Mouse (Mus musculus): ENCODE measurements around the gene Cela3b. TPM values are rescaled to one million over a fixed set of nuclear protein-coding genes. Genes with fewer than 3 reads are reported as not detected.

The Cela3b gene
- not detected in 2 replicates for polyA plus RNA-seq (2014; fragmentation: Nextera tagmentation; extraction: Ambion mirVana)

DNA sequence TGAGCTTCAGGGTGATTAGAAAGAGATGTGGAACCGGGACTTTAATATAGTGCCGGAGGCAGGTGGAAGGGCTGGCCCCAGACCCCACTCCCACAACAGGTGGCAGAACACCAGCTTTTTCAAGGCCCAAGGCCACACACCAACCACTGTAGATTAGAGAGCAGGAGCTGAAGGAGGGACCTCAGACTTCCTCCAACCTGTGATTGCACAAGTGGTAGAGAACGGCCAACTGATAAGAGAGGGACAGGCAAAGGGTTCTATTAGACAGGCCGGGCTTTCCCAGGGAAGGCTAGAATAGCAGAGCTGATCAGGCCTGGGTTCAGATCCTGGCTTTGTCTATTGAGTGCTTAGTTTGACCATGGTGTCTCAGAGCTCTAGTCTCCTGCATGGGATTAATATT, at the start of gene Cela3b:
Gene Cela3b, minus strand, starts transcription at position 39 of the 400 bp plus-strand sequence.
- WGBS = 97% methylated on average over 4 of the region's 4 CpGs
- H3K9me3 ChIP-seq (ENCODE audit: control insufficient read depth, low read length) = no peaks in the 10 kb centered on the region
- DNase-seq (ENCODE audit: low spot score) (no peak), ATAC-seq (replicated peaks; ENCODE audit: low FRiP score) (no peak)
- H3K27ac ChIP-seq (ENCODE audit: low read depth, low read length) = no peak within 1 kb of the TSS
- no peak within 1 kb of the TSS for H3K9ac ChIP-seq (ENCODE audit: low read length)
- H3K4me1 ChIP-seq (replicated peaks; ENCODE audit: control insufficient read depth, insufficient read depth, low read length) = no peaks in the 10 kb centered on the region
- H3K36me3 ChIP-seq (ENCODE audit: control insufficient read depth, insufficient read depth, low read length) = no peaks in the 10 kb centered on the region
- no peaks in the 10 kb centered on the region for H3K27me3 ChIP-seq (ENCODE audit: control insufficient read depth, insufficient read depth, low read length)
- no peak within 1 kb of the TSS for H3K4me2 ChIP-seq (ENCODE audit: low read depth, low read length, severe bottlenecking)
- no peak within 1 kb of the TSS for H3K4me3 ChIP-seq (ENCODE audit: low read depth, low read length)

- H3K4me2 ChIP-seq (ENCODE audit: low read depth, low read length, severe bottlenecking) = no peak overlapping the region
- H3K27me3 ChIP-seq (ENCODE audit: control insufficient read depth, insufficient read depth, low read length) = no peaks in the 10 kb centered on the region
- 9% methylated on average over 6 of the region's 6 CpGs for WGBS
- peaks cover 29% of the 10 kb centered on the region for H3K4me1 ChIP-seq (replicated peaks; ENCODE audit: control insufficient read depth, insufficient read depth, low read length)
- ATAC-seq (replicated peaks; ENCODE audit: low FRiP score) (no peak), DNase-seq (ENCODE audit: low spot score) (peak; percentile 70)
- H3K36me3 ChIP-seq (ENCODE audit: control insufficient read depth, insufficient read depth, low read length) = no peaks in the 10 kb centered on the region
- H3K27ac ChIP-seq (ENCODE audit: low read depth, low read length) = no peak overlapping the region
- no peaks in the 10 kb centered on the region for H3K9me3 ChIP-seq (ENCODE audit: control insufficient read depth, low read length)
- no peak overlapping the region for H3K9ac ChIP-seq (ENCODE audit: low read length)
- H3K4me3 ChIP-seq (ENCODE audit: low read depth, low read length) = no peak overlapping the region
Observed at GRCm38 (mm10) chr4:137479757-137480156, 49.4 kb upstream of the Cela3b start.

DNA sequence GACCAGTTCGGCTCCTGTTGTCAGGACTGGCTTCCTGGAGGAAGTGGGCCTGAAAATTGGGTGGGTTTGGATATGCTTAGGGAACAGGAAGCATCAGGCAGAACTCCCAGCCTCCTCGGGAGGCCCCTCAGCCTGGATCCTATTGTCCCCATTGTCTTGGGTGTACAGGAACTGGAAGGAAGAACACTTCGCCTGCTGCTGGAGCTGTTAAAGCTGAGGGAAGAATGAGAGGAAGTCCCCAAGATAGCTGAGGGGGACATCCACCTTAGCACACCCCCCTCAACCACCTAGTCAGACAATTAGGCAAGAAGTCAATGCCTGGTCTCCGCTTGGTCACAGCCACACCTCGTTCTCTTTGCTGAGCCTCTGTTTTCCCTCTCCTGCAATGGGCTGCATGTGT, 48.0 kb upstream of the Cela3b start:
- Histone ChIP-seq H3K9me3 (ENCODE audit: control insufficient read depth, low read length) (no peaks in the 10 kb centered on the region), H3K4me2 (ENCODE audit: low read depth, low read length, severe bottlenecking) (no peak overlapping the region), H3K9ac (ENCODE audit: low read length) (no peak overlapping the region), H3K4me3 (ENCODE audit: low read depth, low read length) (no peak overlapping the region), H3K36me3 (ENCODE audit: control insufficient read depth, insufficient read depth, low read length) (no peaks in the 10 kb centered on the region), H3K4me1 (replicated peaks; ENCODE audit: control insufficient read depth, insufficient read depth, low read length) (peaks cover 29% of the 10 kb centered on the region), H3K27ac (ENCODE audit: low read depth, low read length) (no peak overlapping the region), H3K27me3 (ENCODE audit: control insufficient read depth, insufficient read depth, low read length) (no peaks in the 10 kb centered on the region)
- ATAC-seq (replicated peaks; ENCODE audit: low FRiP score) (no peak), DNase-seq (ENCODE audit: low spot score) (no peak)
- WGBS = 73% methylated on average over 5 of the region's 5 CpGs

GRCm38 (mm10) chr4:137477611-137478010, 47.3 kb upstream of the Cela3b start:
- Histone ChIP-seq H3K4me1 (replicated peaks; ENCODE audit: control insufficient read depth, insufficient read depth, low read length) (peaks cover 29% of the 10 kb centered on the region), H3K27me3 (ENCODE audit: control insufficient read depth, insufficient read depth, low read length) (no peaks in the 10 kb centered on the region), H3K4me2 (ENCODE audit: low read depth, low read length, severe bottlenecking) (no peak overlapping the region), H3K9ac (ENCODE audit: low read length) (no peak overlapping the region), H3K9me3 (ENCODE audit: control insufficient read depth, low read length) (no peaks in the 10 kb centered on the region), H3K27ac (ENCODE audit: low read depth, low read length) (no peak overlapping the region), H3K4me3 (ENCODE audit: low read depth, low read length) (no peak overlapping the region), H3K36me3 (ENCODE audit: control insufficient read depth, insufficient read depth, low read length) (no peaks in the 10 kb centered on the region)
- ATAC-seq (replicated peaks; ENCODE audit: low FRiP score) = no peak
- WGBS = 66% methylated on average over 6 of the region's 6 CpGs
- DNase-seq (ENCODE audit: low spot score) = no peak

DNA sequence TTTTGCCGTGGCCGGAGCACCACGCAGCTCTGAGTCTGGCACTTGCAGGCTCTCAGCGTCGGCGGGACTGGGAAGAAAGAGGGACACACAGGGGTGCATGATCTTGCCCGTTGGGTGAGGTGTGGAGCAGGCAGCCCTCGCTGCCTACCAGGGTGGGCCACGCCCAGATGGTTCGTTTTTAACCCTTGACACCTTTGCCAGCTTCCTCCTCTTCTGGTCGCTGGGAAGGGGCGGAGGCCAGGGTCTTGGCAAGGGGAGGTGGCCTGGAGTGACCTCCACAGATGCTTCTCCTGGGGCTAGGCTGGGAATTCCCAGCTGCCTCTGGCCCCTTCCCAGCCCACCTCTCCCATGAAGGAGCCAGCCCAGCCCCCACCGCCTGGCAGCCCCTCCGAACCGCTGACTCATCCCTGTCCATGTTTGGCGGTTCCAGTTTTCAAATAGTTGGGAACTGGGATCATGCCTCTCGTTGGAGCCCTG, 46.5 kb upstream of the Cela3b start:
- no peaks in the 10 kb centered on the region for H3K36me3 ChIP-seq (ENCODE audit: control insufficient read depth, insufficient read depth, low read length)
- ATAC-seq (replicated peaks; ENCODE audit: low FRiP score) (no peak), DNase-seq (ENCODE audit: low spot score) (no peak)
- H3K9me3 ChIP-seq (ENCODE audit: control insufficient read depth, low read length) = no peaks in the 10 kb centered on the region
- H3K27ac ChIP-seq (ENCODE audit: low read depth, low read length) = 0 out of 2 replicates have a peak overlapping the region, but pooled peaks have one; percentile 32
- peak overlapping the region; percentile 20; the same call in 1 of the 2 replicates for H3K9ac ChIP-seq (ENCODE audit: low read length)
- 27% methylated on average over 17 of the region's 17 CpGs for WGBS
- H3K27me3 ChIP-seq (ENCODE audit: control insufficient read depth, insufficient read depth, low read length) = no peaks in the 10 kb centered on the region
- no peak overlapping the region for H3K4me2 ChIP-seq (ENCODE audit: low read depth, low read length, severe bottlenecking)
- peaks cover 27% of the 10 kb centered on the region for H3K4me1 ChIP-seq (replicated peaks; ENCODE audit: control insufficient read depth, insufficient read depth, low read length)
- H3K4me3 ChIP-seq (ENCODE audit: low read depth, low read length) = no peak overlapping the region

DNA sequence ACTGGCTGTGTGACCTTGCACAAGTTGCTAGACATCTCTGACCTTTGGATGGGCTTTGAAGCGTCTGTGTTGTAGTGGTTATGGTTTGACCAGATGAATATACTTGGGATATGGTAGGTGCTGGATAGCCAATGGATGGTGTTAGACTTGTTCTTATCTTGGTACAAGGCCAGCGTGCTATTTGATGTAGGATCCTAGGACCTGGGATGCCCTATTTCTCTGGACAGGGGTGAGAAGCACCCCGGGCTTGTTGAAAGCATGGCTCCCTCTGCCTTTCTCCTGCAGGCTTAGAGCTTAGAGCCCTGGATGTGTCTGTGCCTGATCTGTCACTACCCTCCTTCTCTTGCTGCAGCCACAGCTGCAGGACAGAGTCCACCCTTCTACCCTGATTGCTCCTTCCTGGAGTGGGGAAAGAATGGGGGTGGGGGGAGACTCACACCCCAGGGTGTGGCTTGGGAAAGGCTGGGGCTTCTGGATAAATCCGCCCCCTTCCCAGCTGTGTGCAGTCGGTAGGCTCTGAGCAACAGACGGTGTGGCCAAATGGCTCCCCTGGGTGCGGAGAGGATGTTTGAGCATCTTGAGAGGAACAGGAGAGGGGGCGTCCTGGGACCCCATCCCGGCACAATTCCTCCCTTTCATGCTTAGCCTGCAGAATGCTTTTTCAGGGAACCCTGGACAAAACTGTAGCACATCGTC, 45.9 kb upstream of the Cela3b start:
- 38% methylated on average over 10 of the region's 10 CpGs for WGBS
- Histone ChIP-seq H3K27me3 (ENCODE audit: control insufficient read depth, insufficient read depth, low read length) (no peaks in the 10 kb centered on the region), H3K9ac (ENCODE audit: low read length) (no peak overlapping the region; the same call in 1 of the 2 replicates), H3K4me1 (replicated peaks; ENCODE audit: control insufficient read depth, insufficient read depth, low read length) (peaks cover 24% of the 10 kb centered on the region), H3K4me2 (ENCODE audit: low read depth, low read length, severe bottlenecking) (no peak overlapping the region), H3K36me3 (ENCODE audit: control insufficient read depth, insufficient read depth, low read length) (no peaks in the 10 kb centered on the region), H3K27ac (ENCODE audit: low read depth, low read length) (0 out of 2 replicates have a peak overlapping the region, but pooled peaks have one; percentile 32), H3K9me3 (ENCODE audit: control insufficient read depth, low read length) (no peaks in the 10 kb centered on the region), H3K4me3 (ENCODE audit: low read depth, low read length) (no peak overlapping the region)
- ATAC-seq (replicated peaks; ENCODE audit: low FRiP score) = no peak
- DNase-seq (ENCODE audit: low spot score) = no peak

GRCm38 (mm10) chr4:137475271-137476050, 45.1 kb upstream of the Cela3b start:
- no peak overlapping the region for H3K27ac ChIP-seq (ENCODE audit: low read depth, low read length)

GRCm38 (mm10) chr4:137474694-137475093, 44.4 kb upstream of the Cela3b start:
- Histone ChIP-seq H3K9ac (ENCODE audit: low read length) (no peak overlapping the region), H3K9me3 (ENCODE audit: control insufficient read depth, low read length) (no peaks in the 10 kb centered on the region), H3K36me3 (ENCODE audit: control insufficient read depth, insufficient read depth, low read length) (no peaks in the 10 kb centered on the region), H3K4me2 (ENCODE audit: low read depth, low read length, severe bottlenecking) (no peak overlapping the region), H3K4me3 (ENCODE audit: low read depth, low read length) (no peak overlapping the region), H3K27ac (ENCODE audit: low read depth, low read length) (no peak overlapping the region), H3K27me3 (ENCODE audit: control insufficient read depth, insufficient read depth, low read length) (no peaks in the 10 kb centered on the region), H3K4me1 (replicated peaks; ENCODE audit: control insufficient read depth, insufficient read depth, low read length) (peaks cover 26% of the 10 kb centered on the region)
- WGBS = 91% methylated on average over 7 of the region's 7 CpGs
- DNase-seq (ENCODE audit: low spot score) (no peak), ATAC-seq (replicated peaks; ENCODE audit: low FRiP score) (no peak)

More at GRCm38 (mm10) chr4:137475271-137476050, 45.1 kb upstream of the Cela3b start:
- H3K4me2 ChIP-seq (ENCODE audit: low read depth, low read length, severe bottlenecking) = no peak overlapping the region
- ATAC-seq (replicated peaks; ENCODE audit: low FRiP score) (no peak), DNase-seq (ENCODE audit: low spot score) (no peak)
- H3K4me1 ChIP-seq (replicated peaks; ENCODE audit: control insufficient read depth, insufficient read depth, low read length) = peaks cover 24% of the 10 kb centered on the region
- no peak overlapping the region for H3K4me3 ChIP-seq (ENCODE audit: low read depth, low read length)
- H3K9ac ChIP-seq (ENCODE audit: low read length) = no peak overlapping the region
- 84% methylated on average over 13 of the region's 13 CpGs for WGBS
- H3K9me3 ChIP-seq (ENCODE audit: control insufficient read depth, low read length) = no peaks in the 10 kb centered on the region
- no peaks in the 10 kb centered on the region for H3K36me3 ChIP-seq (ENCODE audit: control insufficient read depth, insufficient read depth, low read length)
- H3K27me3 ChIP-seq (ENCODE audit: control insufficient read depth, insufficient read depth, low read length) = no peaks in the 10 kb centered on the region

Measured in forebrain, embryonic 11.5 days (tissue).